Mouse (Mus musculus) CH12F3 (cell line): ENCODE results near the gene Lair1.
"Not testable (repeated sequence)": the region's sequence is repeated elsewhere in the genome, so short reads cannot be mapped to it uniquely, and the experiment has no call there.

Experiments used
- in situ Hi-C: fragments of 300-500 bp; cut with MboI; formaldehyde crosslinking; loops from 2 replicates; pipeline ENCODE4 v1.14.3; 2020; ENCODE audit warnings: low sequenced_read_pairs

Gene Lair1

DNA sequence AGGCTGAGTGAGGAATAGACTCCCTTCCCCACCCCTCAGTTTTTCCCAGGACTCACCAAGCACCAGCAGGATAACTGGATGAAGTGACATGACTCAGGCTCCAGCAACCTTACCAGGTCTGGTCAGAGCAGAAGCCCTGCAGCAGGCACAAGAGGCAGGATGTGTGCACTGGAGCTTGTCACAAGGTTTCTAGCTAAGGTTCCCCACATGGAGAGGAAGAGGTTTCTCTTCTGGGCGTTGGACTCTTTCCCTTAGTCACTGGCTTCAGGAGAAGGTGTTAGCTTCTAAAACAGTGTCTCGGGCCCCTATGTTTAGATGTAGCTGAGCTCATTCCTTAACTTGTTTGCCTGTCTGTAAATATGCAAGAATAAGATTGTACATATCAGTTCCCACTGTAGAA is at the start of gene Lair1:
Lair1 (minus strand) TSS at position 192 of the 400 bp plus-strand sequence.
- in situ Hi-C loops: no loop called here

DNA sequence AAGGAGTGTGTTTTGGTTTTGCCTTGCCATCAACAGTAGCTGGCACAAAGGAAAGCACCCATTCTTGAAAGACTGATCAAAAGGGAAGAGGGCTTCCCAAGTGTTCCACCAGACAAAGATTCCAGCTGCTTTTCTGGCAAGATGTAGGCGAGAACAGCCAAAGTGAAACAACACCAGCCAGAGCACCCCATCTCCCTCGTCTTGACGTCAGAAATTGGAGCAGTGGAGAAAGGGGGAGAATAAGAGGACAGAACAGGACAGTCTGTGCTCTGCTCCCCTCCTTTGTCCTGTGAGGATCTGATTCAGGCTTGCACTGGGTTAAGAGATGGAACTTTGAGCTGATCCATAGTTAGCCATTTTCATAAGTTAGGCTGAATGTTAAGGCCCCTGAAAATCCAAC is 48.8 kb upstream of the Lair1 start:
- in situ Hi-C loops: no loop called here

DNA sequence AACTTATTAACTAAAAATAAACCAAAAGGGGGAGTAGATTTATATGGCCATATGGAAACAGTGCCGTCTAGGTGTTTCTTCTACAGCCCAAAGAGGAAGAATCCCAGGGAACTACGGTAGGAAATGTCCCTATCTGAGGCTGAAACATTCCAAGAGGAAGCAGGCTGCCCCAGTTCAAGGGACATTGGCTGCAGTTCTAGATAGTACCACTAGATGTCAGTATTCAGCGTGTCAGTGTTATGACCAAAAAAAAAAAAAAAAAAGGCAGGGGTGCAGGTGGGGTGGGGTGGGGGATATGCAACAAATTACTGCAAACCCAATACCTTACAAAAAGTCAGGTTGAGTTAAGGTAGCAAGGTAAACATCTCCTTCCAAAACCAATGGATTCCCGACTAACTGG is 40.4 kb upstream of the Lair1 start:
- in situ Hi-C loops: no loop called here

DNA sequence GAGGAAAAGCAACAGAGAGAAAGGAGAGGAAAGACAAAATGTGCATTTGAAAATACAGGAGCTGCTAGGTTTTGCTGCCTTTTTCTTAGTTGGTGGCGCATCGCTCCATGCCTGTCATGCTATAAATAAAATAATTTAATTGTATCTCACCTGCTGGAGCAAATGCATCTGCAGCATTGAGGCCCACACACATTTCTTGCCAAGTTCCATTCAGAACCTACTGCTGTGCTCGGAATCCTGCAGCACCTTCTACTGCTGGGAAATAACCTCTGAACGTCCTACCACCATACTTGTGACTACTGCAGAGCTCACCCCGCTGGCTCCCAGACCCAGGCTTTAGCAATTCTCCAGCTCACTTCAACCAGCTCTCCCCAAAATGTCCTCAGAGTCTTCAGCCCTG is 38.1 kb upstream of the Lair1 start:
- in situ Hi-C loops: no loop called here

DNA sequence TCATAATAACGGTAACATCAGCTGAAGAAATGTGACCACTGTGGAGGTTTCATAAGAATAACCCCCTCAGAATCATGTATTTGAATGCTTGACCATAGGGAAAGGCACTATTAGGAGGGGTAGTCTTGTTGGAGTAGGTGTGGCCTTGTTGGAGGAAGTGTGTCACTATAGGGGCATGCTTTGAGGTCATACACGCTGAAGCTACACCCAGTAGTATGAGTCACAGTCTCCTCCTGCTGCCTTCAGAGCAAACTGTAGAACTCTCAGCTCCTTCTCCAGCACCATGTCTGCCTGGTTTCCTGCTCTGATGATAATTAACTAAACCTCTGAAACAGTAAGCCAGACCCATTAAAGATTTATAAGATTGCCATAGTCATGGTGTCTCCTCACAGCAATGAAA is 35.8 kb upstream of the Lair1 start:
- in situ Hi-C loops: no loop called here

DNA sequence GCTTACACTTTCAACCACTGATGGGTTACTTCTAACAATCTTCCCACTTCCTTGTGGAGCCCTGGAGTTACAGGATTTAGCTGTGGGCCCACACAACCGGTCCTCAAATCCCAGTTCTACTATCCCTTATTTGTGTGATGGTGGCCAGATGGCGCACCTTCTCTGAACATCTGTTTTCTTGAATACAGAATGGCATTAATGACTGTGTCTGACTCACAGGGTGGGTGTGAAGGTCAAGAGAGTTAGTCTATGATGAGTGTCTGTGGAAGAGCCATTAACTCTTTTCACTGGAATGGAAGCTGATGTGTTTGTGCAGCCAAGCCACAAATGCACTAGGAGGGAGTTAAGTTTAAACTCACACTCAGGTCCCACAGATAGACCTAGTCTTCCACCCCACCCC is 35.3 kb upstream of the Lair1 start:
- in situ Hi-C loops: no loop called here

DNA sequence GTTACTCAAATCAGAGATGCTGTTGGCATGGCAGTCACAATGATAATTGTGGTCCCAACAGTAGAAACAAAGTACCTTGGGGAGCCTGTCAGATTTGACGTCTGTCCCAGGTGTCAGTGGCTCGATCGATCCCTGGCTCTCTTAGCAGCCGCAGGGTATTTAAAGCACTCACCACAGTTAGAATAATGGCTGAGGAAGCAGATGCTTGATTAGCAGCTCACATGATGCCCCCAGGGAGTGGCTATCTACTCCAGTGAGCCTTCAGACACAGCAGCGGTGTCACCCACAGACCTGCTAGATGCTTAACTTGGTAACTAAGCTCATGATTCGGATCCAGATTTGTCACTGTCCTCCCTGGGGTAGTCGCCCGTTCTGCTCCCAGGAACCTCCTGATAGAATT is 28.2 kb upstream of the Lair1 start:
- in situ Hi-C loops: no loop called here

DNA sequence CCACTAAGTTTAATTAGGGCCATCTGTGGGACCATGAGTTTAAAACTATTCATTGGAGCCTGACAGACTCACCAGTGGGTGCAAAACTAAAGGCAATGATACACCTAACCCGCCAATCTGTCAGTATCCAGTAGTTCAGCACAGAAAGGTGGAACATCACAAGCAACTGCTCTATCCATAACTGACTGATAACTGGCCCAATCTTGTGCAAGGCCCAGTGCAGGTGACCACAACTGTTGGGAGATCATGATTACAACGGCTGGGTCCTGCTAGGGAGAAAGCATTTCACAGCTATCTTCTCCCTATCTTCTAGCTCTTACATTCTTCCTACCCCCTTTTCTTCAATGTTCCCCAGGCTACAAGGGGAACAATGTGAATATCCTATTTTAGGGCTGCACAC is 25.7 kb upstream of the Lair1 start:
- in situ Hi-C loops: no loop called here

DNA sequence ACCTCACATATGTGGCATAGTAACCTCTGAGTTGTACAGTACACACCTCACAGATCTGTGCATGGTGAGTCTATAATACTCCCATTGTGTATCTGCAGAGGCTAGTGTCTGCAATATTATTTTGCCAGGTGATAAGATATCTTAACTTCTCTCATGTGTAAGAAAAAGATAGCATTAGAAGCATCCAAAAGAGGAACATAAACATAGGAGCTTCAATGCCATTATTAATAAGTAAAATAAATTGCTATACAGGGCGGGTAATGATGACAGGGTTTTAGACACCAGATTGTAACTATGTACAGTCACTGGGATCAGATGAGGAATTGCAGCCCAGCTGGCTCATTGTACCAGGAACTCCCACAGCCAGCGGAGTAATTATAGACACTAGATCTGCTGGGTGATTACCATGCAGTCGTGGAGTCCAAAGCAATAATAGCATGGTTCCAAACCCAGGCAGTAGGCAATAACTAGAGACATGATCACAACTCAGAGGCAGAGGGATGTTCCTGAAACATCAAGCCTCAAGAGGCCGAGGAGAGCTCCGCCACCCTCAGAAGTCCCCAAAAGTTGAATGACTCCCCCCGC is 25.0 kb upstream of the Lair1 start:
- in situ Hi-C loops: no loop called here

DNA sequence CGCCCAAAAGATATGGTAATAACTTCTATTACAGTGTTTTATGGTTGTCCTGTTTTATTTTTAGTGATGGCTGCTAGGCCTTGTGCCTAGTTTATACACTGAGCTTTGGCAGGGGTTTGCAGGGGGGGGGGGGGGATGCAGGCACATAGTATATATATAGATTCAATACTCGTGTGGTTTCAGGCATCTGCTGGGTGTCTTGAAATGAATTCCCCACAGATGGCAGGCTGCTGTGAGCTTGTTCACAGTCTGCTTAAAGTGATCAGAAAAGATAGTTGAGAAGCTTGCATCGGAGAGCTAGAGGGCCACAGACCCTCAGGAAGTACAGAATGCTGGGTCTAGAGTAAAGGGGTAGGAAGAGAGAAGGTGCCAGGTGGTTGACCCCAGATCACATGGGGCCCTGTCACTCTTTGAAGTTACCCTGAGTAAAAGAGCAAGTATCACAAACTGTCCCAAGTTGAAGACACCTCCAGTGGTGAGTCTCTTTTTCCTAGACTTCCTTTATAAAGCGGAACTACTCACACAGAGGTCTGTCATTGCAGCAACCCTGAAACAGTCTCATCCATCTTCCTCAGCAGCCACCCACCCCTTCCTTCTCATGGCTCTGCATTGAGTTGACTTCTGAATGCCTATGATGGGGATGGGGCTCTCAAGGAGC is 24.4 kb upstream of the Lair1 start:
- in situ Hi-C loops: no loop called here

DNA sequence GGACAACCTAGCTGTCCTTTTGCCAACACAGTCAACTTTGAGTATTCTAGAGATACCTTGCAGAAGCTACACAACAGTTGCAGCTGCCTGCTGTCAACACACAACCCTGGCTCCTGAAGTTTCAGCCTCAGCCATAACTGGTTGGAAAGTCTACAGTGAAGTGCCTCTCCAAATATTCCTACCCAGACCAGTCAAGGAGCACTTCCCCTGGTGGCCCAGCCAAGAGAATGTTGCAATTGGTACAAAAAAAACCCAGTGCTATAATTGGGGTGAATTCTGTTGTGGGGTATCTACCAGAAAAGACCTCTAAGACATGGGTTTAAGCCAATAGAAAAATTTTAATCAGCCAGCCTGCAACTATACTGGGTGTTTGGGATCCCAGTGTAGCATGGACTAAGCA is 22.6 kb upstream of the Lair1 start:
- in situ Hi-C loops: no loop called here

DNA sequence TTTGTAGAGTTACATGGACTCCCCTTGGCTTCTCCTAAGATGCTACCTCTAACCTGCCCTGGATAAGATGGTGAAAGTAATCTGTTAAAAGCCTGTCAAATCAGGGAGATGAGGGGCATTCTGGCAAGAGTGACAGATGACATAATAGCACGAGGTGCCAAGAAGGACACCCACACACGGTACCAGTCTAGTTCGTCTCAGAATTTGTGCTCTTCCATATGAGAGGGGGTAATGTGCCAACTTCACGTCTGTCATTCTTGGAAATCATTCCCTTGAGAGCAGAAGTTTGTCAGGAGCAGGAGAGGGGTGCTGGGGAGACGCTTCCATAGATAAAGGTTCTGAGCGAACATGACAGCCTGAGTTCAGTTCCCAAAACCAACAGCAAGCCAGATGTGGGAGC is 21.2 kb upstream of the Lair1 start:
- in situ Hi-C loops: no loop called here

DNA sequence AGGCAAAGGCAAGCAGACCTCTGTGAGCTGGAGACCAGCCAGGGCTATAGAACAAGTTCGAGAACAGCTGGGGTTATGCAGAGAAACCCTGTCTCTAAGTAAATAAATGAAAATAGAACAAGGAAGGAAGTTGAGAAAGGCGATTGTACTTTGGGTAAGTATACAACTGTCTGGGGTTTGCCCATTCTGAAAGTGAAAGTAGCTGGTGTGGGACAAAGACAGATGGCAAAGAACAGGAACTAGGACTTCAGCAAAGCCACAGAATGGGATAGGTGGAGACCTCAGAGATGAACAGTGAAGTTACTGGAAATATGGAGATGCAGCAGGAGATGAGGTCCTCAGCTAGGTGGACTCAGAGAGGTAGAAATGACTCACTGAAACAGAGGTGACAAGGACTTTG is 19.8 kb upstream of the Lair1 start:
- in situ Hi-C loops: no loop called here

DNA sequence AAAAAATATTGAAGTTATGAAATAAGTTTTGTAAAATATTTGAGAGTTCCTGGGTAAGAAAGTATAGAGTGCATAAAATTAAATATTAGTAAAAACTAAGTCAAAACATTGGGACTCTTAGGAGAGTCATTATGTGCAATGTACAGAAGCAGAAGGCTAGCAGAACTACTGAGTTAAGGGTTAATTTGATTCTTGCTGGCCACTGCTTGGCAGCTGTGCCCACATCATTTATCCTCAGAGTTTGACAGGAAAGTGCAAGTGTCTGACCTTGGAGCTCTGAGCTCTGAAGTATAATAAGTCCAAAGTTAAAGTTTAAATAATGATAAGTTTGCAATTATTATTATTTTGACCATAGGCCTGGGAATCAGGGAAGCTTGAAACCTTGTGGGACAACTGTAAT is 18.7 kb upstream of the Lair1 start:
- in situ Hi-C loops: no loop called here

DNA sequence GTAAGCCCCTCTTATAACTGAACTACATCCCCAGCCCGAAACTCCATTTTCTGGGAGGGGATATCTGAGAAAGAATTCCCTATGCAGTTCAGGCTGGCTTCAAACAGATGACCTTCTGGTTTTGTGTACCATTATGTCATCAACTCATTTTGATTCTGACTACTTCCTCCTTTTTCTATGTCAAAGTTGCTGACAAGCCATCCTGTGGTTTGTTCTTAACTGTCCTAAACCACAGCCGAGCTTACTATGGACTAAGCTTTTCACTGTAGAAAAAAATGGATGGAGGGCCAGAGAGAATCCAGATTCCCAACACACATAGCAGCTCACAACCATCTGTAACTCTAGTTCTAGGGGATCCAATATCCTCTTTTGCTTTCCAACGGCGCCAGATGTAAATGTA is 17.5 kb upstream of the Lair1 start:
- in situ Hi-C loops: no loop called here

DNA sequence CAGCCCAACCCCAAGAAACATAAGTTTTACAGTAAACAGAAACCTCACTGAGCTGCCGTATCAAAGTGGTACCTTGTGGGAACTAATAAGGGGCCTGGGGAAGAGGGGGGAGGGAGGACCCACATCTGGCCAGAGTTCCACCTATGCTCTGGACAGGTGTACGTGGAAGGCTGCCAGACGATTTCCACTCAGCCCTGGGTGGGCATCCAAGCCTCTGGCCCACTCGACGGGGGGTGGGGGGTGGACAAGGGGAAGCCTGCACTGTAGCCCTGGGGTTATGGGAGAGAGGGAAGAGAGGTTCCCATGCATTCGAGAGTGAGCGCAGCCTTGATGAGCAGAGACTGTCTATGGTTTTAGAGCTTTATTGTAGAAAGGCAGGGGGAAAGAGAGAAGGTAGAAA is 16.5 kb upstream of the Lair1 start:
- in situ Hi-C loops: no loop called here

DNA sequence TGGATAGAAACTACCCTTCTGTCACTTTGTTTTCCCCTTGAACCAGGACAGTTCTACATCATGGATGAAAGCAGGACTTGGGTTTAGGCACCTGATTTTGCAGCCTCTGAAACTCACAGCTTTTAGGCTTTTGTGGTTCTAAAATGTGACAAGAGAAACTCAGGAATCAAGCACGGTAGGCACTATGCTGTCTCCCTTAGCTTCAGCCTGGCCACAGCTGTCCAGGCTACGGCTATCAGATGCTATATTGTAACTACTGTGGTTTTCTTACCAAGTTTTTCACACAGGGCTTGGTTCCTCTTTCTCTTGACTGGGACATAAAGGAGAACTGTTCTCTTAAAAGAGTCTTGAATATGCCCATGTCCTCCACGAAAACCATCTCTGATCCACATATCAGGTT is 10.1 kb upstream of the Lair1 start:
- in situ Hi-C loops: no loop called here

DNA sequence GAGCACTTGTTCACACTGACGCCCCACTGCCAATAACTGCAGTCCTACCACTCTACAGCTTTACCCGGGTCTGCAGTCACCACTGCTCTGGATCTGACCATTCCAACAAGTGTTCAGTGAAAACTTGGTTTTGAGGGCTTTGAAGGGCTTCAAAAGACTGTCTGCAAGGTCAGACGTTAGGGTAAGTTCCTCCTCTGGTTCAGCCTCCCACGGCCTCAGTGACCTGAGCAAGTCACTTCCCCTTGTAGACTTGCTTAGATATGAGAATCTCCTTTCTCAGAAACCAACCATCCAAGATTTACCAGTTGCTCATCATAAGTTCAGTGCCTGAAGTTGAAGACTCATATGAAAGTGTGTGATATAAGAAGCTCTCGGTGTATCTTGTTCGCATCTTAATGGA is 8.1 kb upstream of the Lair1 start:
- in situ Hi-C loops: no loop called here

DNA sequence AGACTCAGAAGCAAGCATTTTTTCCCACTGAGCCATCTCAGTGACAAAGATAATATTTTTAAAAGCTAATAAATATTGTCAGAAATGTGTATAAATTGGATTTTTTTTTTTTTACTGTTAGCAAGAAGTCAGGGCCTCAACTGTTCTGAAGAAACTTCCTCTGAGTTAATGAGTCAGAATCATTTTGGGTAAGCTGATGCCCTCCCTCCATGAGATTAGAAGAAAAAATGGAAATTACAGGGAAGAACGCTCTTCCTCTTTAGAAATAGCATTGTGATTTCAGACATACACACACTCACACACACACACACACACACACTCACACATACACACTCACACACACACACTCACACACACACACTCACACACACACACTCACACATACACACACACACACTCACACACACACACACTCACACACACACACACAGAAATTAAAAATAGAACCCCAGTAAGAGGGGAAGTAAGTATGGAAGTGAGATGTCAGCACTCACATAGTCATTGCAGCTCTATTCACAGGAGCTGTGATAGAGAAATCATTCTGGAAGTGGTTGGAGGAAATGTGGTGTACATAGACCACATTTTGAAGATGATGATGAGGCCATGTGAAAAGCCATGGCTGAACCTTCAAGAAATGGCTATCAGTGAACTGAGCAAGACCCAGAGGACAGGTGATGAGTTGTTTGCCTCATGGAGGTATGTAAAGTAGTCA is 866 bp upstream of the Lair1 start:
- in situ Hi-C loops: no loop called here

DNA sequence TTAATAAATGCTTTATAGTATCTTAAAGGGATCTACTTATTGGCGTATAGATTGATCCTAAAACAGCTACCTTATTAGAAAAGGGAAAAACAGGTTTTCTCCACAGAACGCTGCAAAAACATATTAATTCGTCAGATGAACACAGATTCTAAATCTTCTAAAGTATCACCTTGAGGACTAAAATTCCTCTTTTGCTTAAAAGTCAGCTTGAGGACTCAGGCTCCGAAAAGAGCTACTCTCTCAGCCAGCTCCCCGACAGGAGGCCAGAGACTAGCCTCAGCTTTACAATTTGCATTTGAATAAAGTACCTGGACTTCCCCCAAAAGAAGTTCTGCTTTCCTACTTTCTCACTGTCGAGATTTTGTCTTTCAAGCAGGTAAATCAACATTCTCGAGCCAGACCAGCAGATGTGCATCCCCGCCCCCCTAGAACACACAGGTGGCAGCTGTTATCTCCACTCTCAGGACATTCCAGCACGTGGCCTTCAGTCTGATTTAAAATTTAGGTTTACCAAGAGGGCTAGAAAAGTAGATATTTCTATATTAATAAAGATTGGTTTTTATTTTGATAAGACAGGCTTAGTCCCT is 2.3 kb downstream of the Lair1 start:
- in situ Hi-C loops: not testable (repeated sequence)

DNA sequence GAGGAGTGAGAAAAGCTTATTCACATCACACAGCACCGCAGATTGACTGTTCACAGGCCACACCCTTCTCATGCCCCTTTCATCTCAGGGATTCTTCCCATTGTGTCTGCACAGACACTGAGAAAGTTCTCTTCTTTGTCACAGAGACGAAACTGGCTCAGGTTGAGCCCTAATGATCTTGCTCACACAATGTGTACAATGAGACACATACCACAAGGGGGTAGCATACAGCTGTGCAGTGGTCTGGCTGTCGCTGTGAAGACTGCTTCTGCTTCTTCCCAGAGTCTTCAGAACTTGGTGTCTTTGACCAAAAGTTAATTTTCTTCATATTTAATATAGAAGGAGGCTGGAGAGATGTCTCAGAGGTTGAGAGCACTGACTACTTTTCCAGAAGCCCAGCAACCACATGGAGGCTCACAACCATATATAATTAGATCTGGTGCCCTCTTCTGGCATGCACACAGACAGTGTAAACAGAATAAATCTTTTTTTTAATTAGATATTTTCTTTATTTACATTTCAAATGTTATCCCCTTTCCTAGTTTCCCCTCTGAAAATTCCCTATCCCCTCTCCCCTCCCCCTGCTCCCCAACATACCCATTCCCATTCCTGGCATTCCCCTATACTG is 36.1 kb downstream of the Lair1 start:
- in situ Hi-C loops: no loop called here

DNA sequence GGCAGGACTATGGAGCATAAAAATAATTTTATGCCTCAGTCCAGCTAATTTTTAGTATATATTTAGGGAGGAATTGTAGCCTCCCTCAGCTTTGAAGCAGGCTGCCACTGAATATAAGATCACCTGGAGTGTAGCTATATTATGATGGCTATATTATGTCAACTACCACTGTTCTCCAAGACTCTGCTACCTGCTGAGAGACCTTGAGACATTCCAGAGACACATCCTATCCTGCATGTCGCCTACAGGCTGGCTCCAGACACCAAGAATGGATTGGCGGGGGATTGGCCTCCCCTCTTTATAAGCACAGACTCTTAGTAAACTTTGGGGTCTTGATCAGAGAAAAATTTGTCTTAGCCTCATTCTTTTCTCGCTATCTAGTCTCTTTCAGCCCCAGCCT is 58.4 kb downstream of the Lair1 start:
- in situ Hi-C loops: not testable (repeated sequence)
